Mouse (Mus musculus): ENCODE results near the gene Csrnp3.

- TF ChIP-seq RCOR1 (conservative IDR thresholded peaks at IDR 0.05; ENCODE audit: low read depth, low read length) (no peak), TCF12 (IDR thresholded peaks at IDR 0.05; ENCODE audit: low read depth, low read length) (no peak), CTCF (conservative IDR thresholded peaks at IDR 0.05 in 1 of 2, IDR thresholded peaks at IDR 0.05 in 1 of 2; ENCODE audit: low read depth in 2 of 2, low read length in 2 of 2) (no peak), ZC3H11A (IDR thresholded peaks at IDR 0.05; ENCODE audit: low read depth, low read length) (no peak), BHLHE40 (IDR thresholded peaks at IDR 0.05; ENCODE audit: low read depth, low read length) (no peak), JUN (IDR thresholded peaks at IDR 0.05; ENCODE audit: insufficient read depth, low read depth, low read length) (no peak), MXI1 (IDR thresholded peaks at IDR 0.05; ENCODE audit: low read depth, low read length) (no peak), E2F4 (IDR thresholded peaks at IDR 0.05; ENCODE audit: insufficient replicate concordance, low read depth, low read length) (no peak), USF1 (IDR thresholded peaks at IDR 0.05; ENCODE audit: low read depth, low read length) (no peak)
Observed at GRCm38 (mm10) chr2:66024837-66025236, 179.3 kb downstream of the Csrnp3 start.

All from CH12.LX (cell line).